Mouse (Mus musculus) kidney, postnatal 14 days (tissue): ENCODE results near the gene Glipr1l2.
"Not testable (repeated sequence)": the region's sequence is repeated elsewhere in the genome, so short reads cannot be mapped to it uniquely, and the experiment has no call there.

ENCODE experiments used
- DNase-seq: peaks from one replicate; pipeline ENCODE4 v3.0.0; 2022; ENCODE audit warnings: mixed read lengths

The Glipr1l2 gene

GRCm38 (mm10) chr10:112083157-112083556 is at the start of gene Glipr1l2:
Gene Glipr1l2 (plus strand): TSS chr10:112083354.
- DNase-seq = no peak

GRCm38 (mm10) chr10:112043523-112043922 is 39.6 kb upstream of the Glipr1l2 start:
- not testable (repeated sequence) for DNase-seq

GRCm38 (mm10) chr10:112044283-112044682 is 38.9 kb upstream of the Glipr1l2 start:
- not testable (repeated sequence) for DNase-seq

GRCm38 (mm10) chr10:112051220-112051619 is 31.9 kb upstream of the Glipr1l2 start:
- DNase-seq = no peak

- peak; percentile 5 for DNase-seq
Observed at GRCm38 (mm10) chr10:112051956-112052355, 31.2 kb upstream of the Glipr1l2 start.

GRCm38 (mm10) chr10:112059702-112060582 is 23.2 kb upstream of the Glipr1l2 start, which contains the start of gene Glipr1l1:
Gene Glipr1l1 (plus strand): TSS chr10:112060189.
- peak; percentile 71 for DNase-seq

- not testable (repeated sequence) for DNase-seq
Observed at GRCm38 (mm10) chr10:112060583-112060934, 22.6 kb upstream of the Glipr1l2 start.

- DNase-seq = no peak
Observed at GRCm38 (mm10) chr10:112080044-112080443, 3.1 kb upstream of the Glipr1l2 start.

GRCm38 (mm10) chr10:112105785-112106184 is 22.6 kb downstream of the Glipr1l2 start:
- DNase-seq = peak; percentile 49

GRCm38 (mm10) chr10:112110401-112110800 is 27.2 kb downstream of the Glipr1l2 start:
- DNase-seq = no peak

GRCm38 (mm10) chr10:112125090-112125489 is 41.9 kb downstream of the Glipr1l2 start:
- not testable (repeated sequence) for DNase-seq

- not testable (repeated sequence) for DNase-seq
Observed at GRCm38 (mm10) chr10:112127682-112128230, 44.6 kb downstream of the Glipr1l2 start.

GRCm38 (mm10) chr10:112132194-112132593 is 49.0 kb downstream of the Glipr1l2 start:
- no peak for DNase-seq

- peak; percentile 37 for DNase-seq
Observed at GRCm38 (mm10) chr10:112138050-112138870, 55.1 kb downstream of the Glipr1l2 start.

- no peak for DNase-seq
Observed at GRCm38 (mm10) chr10:112138871-112139430, 55.8 kb downstream of the Glipr1l2 start.

GRCm38 (mm10) chr10:112139834-112140233 is 56.7 kb downstream of the Glipr1l2 start:
- no peak for DNase-seq
